8 mouse cellular contexts compared by ENCODE assay signal in genomic region chr10:60080982-60081825, GRCm38 (mm10). TPM values are rescaled to one million over a fixed set of nuclear protein-coding genes. Genes with fewer than 3 reads are reported as not detected.
DNase-seq lines count a peak whose midpoint lies in the region; ATAC-seq and TF ChIP-seq lines count a peak whose summit lies in the region.

No protein-coding gene starts in this region.

- no peak for TF ChIP-seq CTCF in small intestine, adult 2 months (IDR thresholded peaks at IDR 0.05; ENCODE audit: extremely low read depth, insufficient read length, insufficient replicate concordance, low read depth, low read length)

- H3K4me1 ChIP-seq in embryonic facial prominence, embryonic 13.5 days, result peaks cover 53% of the 10 kb centered on the region
- peaks cover 29% of the 10 kb centered on the region for H3K4me1 ChIP-seq in limb, embryonic 10.5 days
- H3K4me1 ChIP-seq in small intestine, adult 2 months (ENCODE audit: control insufficient read depth, insufficient read depth, insufficient read length, low read length), result peaks cover 18% of the 10 kb centered on the region

- H3K36me3 ChIP-seq in embryonic facial prominence, embryonic 13.5 days, result no peaks in the 10 kb centered on the region
- no peaks in the 10 kb centered on the region for H3K36me3 ChIP-seq in limb, embryonic 10.5 days
- H3K36me3 ChIP-seq in small intestine, adult 2 months (ENCODE audit: control insufficient read depth, insufficient read depth, low read length), result no peaks in the 10 kb centered on the region

- H3K4me2 ChIP-seq in embryonic facial prominence, embryonic 13.5 days, result peak overlapping the region; percentile 20; the same call in 1 of the 2 replicates

- peak; percentile 43; the same call in 1 of the 2 replicates for ATAC-seq in embryonic facial prominence, embryonic 13.5 days (ENCODE audit: insufficient number of reproducible peaks, insufficient read depth, low FRiP score, low TSS enrichment, low read depth)

- H3K9me3 ChIP-seq in embryonic facial prominence, embryonic 13.5 days, result no peaks in the 10 kb centered on the region
- H3K9me3 ChIP-seq in limb, embryonic 10.5 days (replicated peaks), result no peaks in the 10 kb centered on the region

- 52% methylated on average over 21 of the region's 21 CpGs for WGBS in embryonic facial prominence, embryonic 13.5 days
- 61% methylated on average over 21 of the region's 21 CpGs for WGBS in limb, embryonic 10.5 days
- WGBS in small intestine, adult 2 months, result 20% methylated on average over 21 of the region's 21 CpGs

- H3K27ac ChIP-seq in embryonic facial prominence, embryonic 13.5 days, result peak overlapping the region; percentile 84
- H3K27ac ChIP-seq in limb, embryonic 10.5 days, result peak overlapping the region; percentile 79
- H3K27ac ChIP-seq in small intestine, adult 2 months (ENCODE audit: insufficient read depth, low read depth, low read length), result peak overlapping the region; percentile 47

- peak; percentile 27 for DNase-seq in urinary bladder, postnatal 14 days (ENCODE audit: low spot score)
- DNase-seq in urinary bladder, postnatal 25 days (ENCODE audit: low spot score), result no peak
- DNase-seq in heart, postnatal 36 days, result peak; percentile 41 to 62
- DNase-seq in limb, embryonic 10.5 days (ENCODE audit: low spot score), result peak; percentile 43
- DNase-seq in c-Kit-positive CD71-positive TER-119-positive erythroid progenitor cells, embryonic 14.5 days (ENCODE audit: low spot score), result no peak
- DNase-seq in frontal cortex, postnatal 36 days (ENCODE audit: low spot score in 2 of 2), result no peak

- no peak for TF ChIP-seq POLR2A in small intestine, adult 2 months (IDR thresholded peaks at IDR 0.05; ENCODE audit: low read depth, low read length)

- H3K27me3 ChIP-seq in embryonic facial prominence, embryonic 13.5 days, result no peaks in the 10 kb centered on the region
- H3K27me3 ChIP-seq in limb, embryonic 10.5 days (ENCODE audit: low read depth, poor library complexity, severe bottlenecking), result no peaks in the 10 kb centered on the region
- H3K27me3 ChIP-seq in small intestine, adult 2 months (ENCODE audit: control insufficient read depth, insufficient read depth, low read length), result no peaks in the 10 kb centered on the region

- peak overlapping the region; percentile 16; the same call in 1 of the 2 replicates for H3K9ac ChIP-seq in embryonic facial prominence, embryonic 13.5 days

- intact Hi-C loops in heart, postnatal 36 days (cut with DNase I), result loop anchor here (5.0 kb wide), 1 partner anchor 79 kb away; the partner anchor contains the start of genes Anapc16 and Ascc1

- H3K4me3 ChIP-seq in embryonic facial prominence, embryonic 13.5 days, result no peak overlapping the region
- H3K4me3 ChIP-seq in limb, embryonic 10.5 days, result 0 out of 2 replicates have a peak overlapping the region, but pooled peaks have one; percentile 11
- H3K4me3 ChIP-seq in small intestine, adult 2 months (ENCODE audit: low read depth, low read length), result peak overlapping the region; percentile 34

RNA-seq across cellular contexts. Expression of gene Spock2, which starts 24.8 kb away (rescaled TPM):
- 7.2 and 7.3 TPM in 2 replicates for polyA plus RNA-seq in embryonic facial prominence, embryonic 13.5 days (2015; fragmentation: Nextera tagmentation; extraction: Ambion mirVana)
- total RNA-seq in heart, postnatal 36 days (2021), result 10 to 100 TPM; 16.7 to 20.1 TPM
- 1.1 and 2.0 TPM in 2 replicates for polyA plus RNA-seq in limb, embryonic 10.5 days (2016; fragmentation: Nextera tagmentation; extraction: Ambion mirVana)
- 2.6 and 2.8 TPM in 2 replicates for polyA plus RNA-seq in small intestine, adult 2 months (2012; rRNA removed)

Comparison
In these comparisons a context has a peak if more than half of its experiments do, and no peak if none do; other contexts are left out.
1. DNase-seq: peak in urinary bladder, postnatal 14 days (single experiment), heart, postnatal 36 days (2 of 2) and limb, embryonic 10.5 days (single experiment); none in urinary bladder, postnatal 25 days (single experiment), c-Kit-positive CD71-positive TER-119-positive erythroid progenitor cells, embryonic 14.5 days (single experiment) and frontal cortex, postnatal 36 days (0 of 2).
2. Peak in every context shown above with its lines, with median percentiles within 50 percentile points of each other: H3K27ac ChIP-seq.